Mouse (Mus musculus) CH12.LX (cell line): ENCODE measurements around the gene Trim44. TPM values are rescaled to one million over a fixed set of nuclear protein-coding genes. Genes with fewer than 3 reads are reported as not detected.

Source experiments
- DNase-seq: peaks from one replicate; pipeline ENCODE4 v3.0.0-alpha.2; 2013; ENCODE audit errors: extremely low read depth
- H3K27ac ChIP-seq: 2 replicates; pipeline ENCODE4 v1.5.1; 2012; ENCODE audit warnings: low read depth, mild to moderate bottlenecking, control low read depth, moderate library complexity; ENCODE audit not compliant: insufficient read depth
- H3K27me3 ChIP-seq: replicated peaks from 2 replicates; pipeline ENCODE3; 2012; ENCODE audit warnings: inconsistent platforms
- H3K36me3 ChIP-seq, 2 experiments: replicated peaks in 1 of 2; 2 replicates each; pipeline versions ENCODE3 to v1.6.1; 2012; ENCODE audit warnings: inconsistent platforms in 1 of 2, low read length in 1 of 2, mild to moderate bottlenecking in 1 of 2, mixed read lengths in 1 of 2, moderate library complexity in 1 of 2; ENCODE audit not compliant: control insufficient read depth in 1 of 2, insufficient read depth in 1 of 2
- H3K4me1 ChIP-seq, 2 experiments: 2 replicates each; pipeline ENCODE4 v1.6.1; 2012; ENCODE audit warnings: inconsistent platforms in 1 of 2, moderate library complexity in 1 of 2; ENCODE audit not compliant: insufficient read depth in 2 of 2, control insufficient read depth in 1 of 2
- H3K4me2 ChIP-seq: 2 replicates; pipeline ENCODE4 v1.6.1; 2012; ENCODE audit warnings: low read depth, mild to moderate bottlenecking, control low read depth; ENCODE audit not compliant: poor library complexity, insufficient read depth, severe bottlenecking
- H3K4me3 ChIP-seq, 3 experiments: fragments of 150-350 bp in 1 of 3; sonication (generic) in 1 of 3; replicated peaks in 1 of 3; 2 replicates each; pipeline versions ENCODE3 to v1.5.1; 2011 to 2012; ENCODE audit warnings: low read depth in 2 of 3, low read length in 2 of 3, mild to moderate bottlenecking in 2 of 3, moderate library complexity in 2 of 3, control low read depth in 1 of 3, improper control_type of control experiment in 1 of 3, inconsistent platforms in 1 of 3, mixed read lengths in 1 of 3; ENCODE audit not compliant: poor library complexity in 1 of 3
- H3K79me2 ChIP-seq: replicated peaks from 2 replicates; pipeline ENCODE4 v1.6.1; 2012; ENCODE audit warnings: mild to moderate bottlenecking, moderate library complexity; ENCODE audit not compliant: control insufficient read depth, poor library complexity, insufficient read depth, severe bottlenecking; ENCODE audit errors: extremely low read depth
- H3K9ac ChIP-seq: 2 replicates; pipeline ENCODE4 v1.6.1; 2012; ENCODE audit warnings: low read depth, mild to moderate bottlenecking, control low read depth, moderate library complexity; ENCODE audit not compliant: insufficient read depth
- H3K9me3 ChIP-seq: replicated peaks from 2 replicates; pipeline ENCODE3; 2012; ENCODE audit warnings: low read length, inconsistent platforms, mixed read lengths
- BHLHE40 ChIP-seq: IDR thresholded peaks from 2 replicates; pipeline ENCODE4 v1.6.1; 2011; ENCODE audit warnings: mild to moderate bottlenecking, low read depth, low read length, improper control_type of control experiment
- CTCF ChIP-seq, 2 experiments: IDR thresholded peaks in 1 of 2; conservative IDR thresholded peaks in 1 of 2; 2 replicates each; pipeline ENCODE4 v1.5.1; 2011 to 2012; ENCODE audit warnings: low read depth in 2 of 2, low read length in 2 of 2, improper control_type of control experiment in 1 of 2, inconsistent platforms in 1 of 2, mild to moderate bottlenecking in 1 of 2, moderate library complexity in 1 of 2
- IRF4 ChIP-seq: IDR thresholded peaks from 2 replicates; pipeline ENCODE4 v1.6.1; 2014; ENCODE audit warnings: low read depth, mild to moderate bottlenecking, inconsistent platforms, low read length, improper control_type of control experiment
- JUN ChIP-seq: IDR thresholded peaks from 2 replicates; pipeline ENCODE4 v1.6.1; 2011; ENCODE audit warnings: low read depth, mild to moderate bottlenecking, low read length, improper control_type of control experiment, moderate library complexity; ENCODE audit not compliant: insufficient read depth
- JUND ChIP-seq: conservative IDR thresholded peaks from 2 replicates; pipeline ENCODE4 v1.6.1; 2011; ENCODE audit warnings: low read depth, low read length, improper control_type of control experiment
- KAT2A ChIP-seq: IDR thresholded peaks from 2 replicates; pipeline ENCODE4 v1.6.1; 2012; ENCODE audit warnings: low read length, improper control_type of control experiment, inconsistent platforms; ENCODE audit not compliant: insufficient replicate concordance
- MEF2A ChIP-seq: IDR thresholded peaks from 2 replicates; pipeline ENCODE4 v1.6.1; 2014; ENCODE audit warnings: low read depth, mild to moderate bottlenecking, inconsistent platforms, low read length, improper control_type of control experiment, borderline replicate concordance
- NELFE ChIP-seq: IDR thresholded peaks from 2 replicates; pipeline ENCODE4 v1.6.1; 2011; ENCODE audit warnings: low read depth, low read length, improper control_type of control experiment
- NRF1 ChIP-seq: IDR thresholded peaks from 2 replicates; pipeline ENCODE4 v1.6.1; 2014; ENCODE audit warnings: low read depth, mild to moderate bottlenecking, inconsistent platforms, low read length, improper control_type of control experiment, moderate library complexity
- POLR2A ChIP-seq: IDR thresholded peaks from 2 replicates; pipeline ENCODE4 v1.6.1; 2011; ENCODE audit warnings: low read depth, mild to moderate bottlenecking, improper control_type of control experiment, low read length
- RAD21 ChIP-seq: IDR thresholded peaks from 2 replicates; pipeline ENCODE4 v1.6.1; 2011; ENCODE audit warnings: low read depth, mild to moderate bottlenecking, low read length, improper control_type of control experiment, moderate library complexity
- RCOR1 ChIP-seq: conservative IDR thresholded peaks from 2 replicates; pipeline ENCODE4 v1.6.1; 2012; ENCODE audit warnings: low read depth, mild to moderate bottlenecking, inconsistent platforms, low read length, improper control_type of control experiment
- SIN3A ChIP-seq: IDR thresholded peaks from 2 replicates; pipeline ENCODE4 v1.6.1; 2012; ENCODE audit warnings: low read length, improper control_type of control experiment, inconsistent platforms
- SMC3 ChIP-seq: IDR thresholded peaks from 2 replicates; pipeline ENCODE4 v1.6.1; 2011; ENCODE audit warnings: low read depth, low read length, improper control_type of control experiment
- TBP ChIP-seq: conservative IDR thresholded peaks from 2 replicates; pipeline ENCODE4 v1.6.1; 2011; ENCODE audit warnings: low read depth, low read length, improper control_type of control experiment
- UBTF ChIP-seq: IDR thresholded peaks from 2 replicates; pipeline ENCODE4 v1.6.1; 2012; ENCODE audit warnings: low read depth, mild to moderate bottlenecking, inconsistent platforms, low read length, improper control_type of control experiment, moderate library complexity
- USF1 ChIP-seq: IDR thresholded peaks from 2 replicates; pipeline ENCODE4 v1.6.1; 2014; ENCODE audit warnings: low read depth, mild to moderate bottlenecking, inconsistent platforms, low read length, improper control_type of control experiment
- USF2 ChIP-seq: conservative IDR thresholded peaks from 2 replicates; pipeline ENCODE4 v1.6.1; 2011; ENCODE audit warnings: low read depth, low read length, improper control_type of control experiment
- ZMIZ1 ChIP-seq: IDR thresholded peaks from 2 replicates; pipeline ENCODE4 v1.6.1; 2012; ENCODE audit warnings: low read depth, mild to moderate bottlenecking, inconsistent platforms, low read length, improper control_type of control experiment
- dilution Hi-C: fragments of 300-500 bp; cut with MboI; formaldehyde crosslinking; loops from 2 replicates; pipeline ENCODE4 v1.14.3; 2020; ENCODE audit warnings: low sequenced_read_pairs; ENCODE audit not compliant: extremely low pct_unique_long_range_greater_than_20kb, extremely low pct_ligation_motif_present
- in situ Hi-C: fragments of 300-500 bp; cut with MboI; formaldehyde crosslinking; loops from 3 replicates; pipeline ENCODE4 v1.14.3; 2019; ENCODE audit warnings: low sequenced_read_pairs, low pct_ligation_motif_present, low pct_unique_long_range_greater_than_20kb, mixed read lengths
- polyA plus RNA-seq: library from polyadenylated mRNA; unstranded; fragments of >175 nt; gene quantifications from 2 replicates; pipeline ENCODE4 v1.2.1, GENCODE M21; 2012; ENCODE audit warnings: low read depth; ENCODE audit not compliant: insufficient read length
- total RNA-seq, 2 experiments: library from RNA; depleted of rRNA; stranded (reverse); fragments of 300-350 nt in 1 of 2; fragments of >200 nt in 1 of 2; gene quantifications; 2 replicates each; pipeline ENCODE4 v1.2.3; 2012 to 2014

Gene Trim44
- total and polyA plus RNA-seq, 3 experiments = 22.7 to 77.5 (median 28.0) TPM

DNA sequence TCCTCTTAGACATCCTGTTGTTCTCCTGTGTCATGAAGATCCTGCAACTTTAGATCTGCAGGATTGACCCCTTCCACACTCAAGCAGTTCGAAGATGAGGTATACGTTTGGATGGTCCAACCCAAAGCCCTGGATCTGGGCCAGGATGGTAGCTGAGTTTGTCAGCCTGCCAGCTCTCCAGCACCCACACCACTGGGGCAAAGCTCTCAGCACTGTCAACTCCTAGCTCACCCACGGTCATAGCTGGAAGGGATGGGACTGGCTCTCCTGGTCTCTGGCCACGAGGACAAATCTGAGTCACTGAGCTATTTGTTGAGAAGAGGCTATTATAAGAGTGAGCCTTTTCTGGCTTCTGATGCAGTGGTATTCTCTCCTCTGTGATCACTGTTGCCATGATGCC, 155.0 kb downstream of the Trim44 start:
- DNase-seq = no peak
- in situ Hi-C loops = no loop called here
- no peak for TF ChIP-seq KAT2A
- no peak for TF ChIP-seq NRF1
- TF ChIP-seq CTCF (conservative IDR thresholded peaks at IDR 0.05 in 1 of 2, IDR thresholded peaks at IDR 0.05 in 1 of 2; ENCODE audit: low read depth in 2 of 2, low read length in 2 of 2) = no peak
- TF ChIP-seq JUND = no peak
- TF ChIP-seq UBTF = no peak
- no peak for TF ChIP-seq RAD21
- TF ChIP-seq RCOR1 = no peak
- TF ChIP-seq TBP = no peak
- TF ChIP-seq USF2 = no peak
- no peak for TF ChIP-seq SIN3A
- TF ChIP-seq NELFE = no peak
- no peak for TF ChIP-seq SMC3
- no peak for TF ChIP-seq ZMIZ1
- no peak for TF ChIP-seq JUN
- no peak for TF ChIP-seq MEF2A
- TF ChIP-seq IRF4 = no peak
- TF ChIP-seq USF1 = no peak
- no peak for TF ChIP-seq BHLHE40
- TF ChIP-seq POLR2A = no peak
- Histone ChIP-seq H3K36me3 (no peaks in the 10 kb centered on the region), H3K27ac (no peak overlapping the region), H3K4me2 (no peak overlapping the region), H3K4me3 (no peak overlapping the region), H3K4me1 (peaks cover under 1 to 2% of the 10 kb centered on the region in 2 experiments; a peak in 1 of 4 replicates), H3K27me3 (no peaks in the 10 kb centered on the region), H3K9ac (no peak overlapping the region), H3K79me2 (no peaks in the 10 kb centered on the region), H3K9me3 (no peaks in the 10 kb centered on the region)
- dilution Hi-C loops = no loop called here

Other genes starting within 250 kb of the Trim44 start
- 0.30 and 0.42 TPM in 2 replicates for gene Ldlrad3, start 221.4 kb downstream of the Trim44 start, total RNA-seq (2012; rRNA removed)
- gene Ldlrad3, start 221.4 kb downstream of the Trim44 start, total RNA-seq (2014; rRNA removed) = 2.1 and 2.3 TPM in 2 replicates
- gene Ldlrad3, start 221.4 kb downstream of the Trim44 start, polyA plus RNA-seq = 2.2 and 2.7 TPM in 2 replicates
- gene Fjx1, start 44.7 kb upstream of the Trim44 start, total RNA-seq (2012; rRNA removed) = 0.17 and 0.25 TPM in 2 replicates
- 0.41 and 0.55 TPM in 2 replicates for gene Fjx1, start 44.7 kb upstream of the Trim44 start, total RNA-seq (2014; rRNA removed)
- gene Fjx1, start 44.7 kb upstream of the Trim44 start, polyA plus RNA-seq = 0.43 and 0.53 TPM in 2 replicates
- gene Pamr1, start 142.2 kb upstream of the Trim44 start, total RNA-seq (2012; rRNA removed) = 0.08 and 0.17 TPM in 2 replicates
- gene Pamr1, start 142.2 kb upstream of the Trim44 start, total RNA-seq (2014; rRNA removed) = 0.23 and 0.28 TPM in 2 replicates
- 0.19 and 0.24 TPM in 2 replicates for gene Pamr1, start 142.2 kb upstream of the Trim44 start, polyA plus RNA-seq